Mouse (Mus musculus) ovary, postnatal 36 days (tissue): ENCODE measurements at regions not wholly inside any gene's neighbourhood (a gene's known extent, or its start where the extent isn't known, plus 50 kb on each side); places are given as distances from the start of the nearest gene placed in this dataset.

Source experiments
- DNase-seq: peaks from one replicate; pipeline ENCODE4 v3.0.0; 2022; ENCODE audit warnings: low spot score, mixed read lengths

DNA sequence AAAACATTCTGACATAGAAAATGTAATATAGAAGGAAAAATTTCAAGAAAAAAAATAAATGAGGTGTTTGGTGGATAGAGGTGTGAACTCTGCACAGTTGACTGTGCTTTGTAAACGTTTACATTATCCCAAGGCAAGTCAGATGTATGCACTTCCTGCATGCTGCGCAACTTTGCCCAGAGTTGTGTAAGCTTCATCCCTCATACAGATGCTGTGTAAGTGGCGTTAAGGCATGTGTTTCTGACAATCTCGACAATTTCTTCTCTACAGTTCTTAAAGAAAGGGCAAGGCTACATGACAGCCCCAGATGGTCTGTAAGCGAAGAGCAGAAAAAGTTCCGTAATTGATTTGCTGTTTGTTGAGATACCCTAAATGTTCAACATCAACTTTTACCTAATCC lies 476.6 kb upstream of the Pitx2 start:
- no peak for DNase-seq

DNA sequence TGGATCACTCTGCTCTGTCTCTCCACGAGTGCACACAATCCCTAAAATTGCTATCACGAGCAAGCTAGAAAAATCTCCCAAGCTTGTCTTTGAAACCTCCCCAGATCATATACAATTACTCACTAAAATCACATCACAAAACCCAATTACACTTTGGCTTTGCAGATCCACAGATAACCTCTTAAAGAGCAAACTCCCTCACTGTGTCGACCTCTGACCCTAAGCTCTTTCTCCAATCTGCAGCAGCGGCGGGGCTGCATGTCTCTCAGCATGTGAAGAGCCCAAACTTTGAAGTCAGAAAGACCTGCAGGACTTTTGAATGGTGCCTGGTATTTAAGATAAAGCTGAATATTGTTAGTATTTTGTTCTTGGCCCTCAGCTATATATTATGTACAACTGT lies 479.4 kb upstream of the Pitx2 start:
- no peak for DNase-seq

DNA sequence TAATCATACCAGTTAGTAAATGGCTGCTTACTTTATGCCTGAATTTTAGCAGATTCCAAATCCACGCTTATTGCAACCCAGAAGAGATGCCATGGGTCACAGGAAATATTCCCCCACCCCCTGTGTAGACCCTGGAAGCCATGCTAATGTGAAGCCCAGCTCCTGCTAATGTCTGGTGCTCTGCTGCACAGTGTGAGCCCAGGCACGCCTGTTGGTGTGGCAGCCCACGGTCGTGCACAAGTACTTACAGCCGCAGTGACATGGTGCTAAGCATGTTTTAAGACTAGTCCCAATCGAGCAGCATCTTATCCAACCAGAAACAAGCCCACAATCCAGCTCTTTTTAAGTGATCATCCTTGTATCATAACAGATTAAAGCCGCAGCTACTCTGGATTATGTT lies 480.5 kb upstream of the Pitx2 start:
- DNase-seq, result no peak

GRCm38 (mm10) chr3:128707270-128707669 lies 492.4 kb upstream of the Pitx2 start:
- DNase-seq, result no peak

GRCm38 (mm10) chr3:128668468-128669127 lies 531.1 kb upstream of the Pitx2 start:
- no peak for DNase-seq

GRCm38 (mm10) chr3:128665184-128665583 lies 534.5 kb upstream of the Pitx2 start:
- no peak for DNase-seq

- no peak for DNase-seq
Measured at GRCm38 (mm10) chr3:128636960-128637755, 562.5 kb upstream of the Pitx2 start.

DNA sequence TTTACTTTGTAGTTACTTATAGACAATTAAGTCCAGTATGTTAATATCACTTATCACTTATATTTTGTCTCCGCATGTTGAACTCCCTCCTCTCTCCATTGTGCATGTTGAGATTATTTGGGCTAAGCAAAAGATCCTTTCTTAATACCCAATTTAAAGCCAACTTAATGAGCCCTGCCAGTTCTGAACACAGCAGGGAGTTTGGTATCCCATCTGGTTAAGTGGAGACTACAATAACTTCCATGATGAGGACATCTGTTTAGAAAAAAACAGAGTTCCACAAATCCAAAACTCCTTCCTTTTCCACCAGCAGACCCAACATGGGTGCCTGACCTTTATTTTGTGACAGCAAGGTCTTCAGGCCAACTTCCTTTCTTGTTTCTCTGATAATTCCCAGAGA lies 572.0 kb upstream of the Pitx2 start:
- no peak for DNase-seq

DNA sequence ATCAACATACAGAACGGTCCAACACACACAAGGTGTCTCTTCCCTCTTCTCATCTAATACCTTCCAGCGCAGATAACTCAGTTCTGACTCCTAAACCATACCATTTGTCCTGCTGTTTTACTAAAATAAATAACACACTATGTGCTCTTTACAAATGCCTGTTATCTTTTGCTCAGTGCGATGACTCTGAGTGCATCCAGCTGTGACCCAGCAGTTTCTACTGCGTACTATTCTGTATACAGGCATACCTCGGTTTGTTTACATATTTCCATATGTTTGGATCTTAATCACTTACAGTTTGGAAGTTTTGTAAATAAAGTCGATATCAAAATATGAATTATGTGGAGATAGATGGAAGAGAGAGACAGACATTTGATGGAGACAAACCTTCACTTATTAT lies 583.0 kb upstream of the Pitx2 start:
- no peak for DNase-seq

- DNase-seq, result no peak
Measured at GRCm38 (mm10) chr3:128613657-128614056, 586.0 kb upstream of the Pitx2 start.

DNA sequence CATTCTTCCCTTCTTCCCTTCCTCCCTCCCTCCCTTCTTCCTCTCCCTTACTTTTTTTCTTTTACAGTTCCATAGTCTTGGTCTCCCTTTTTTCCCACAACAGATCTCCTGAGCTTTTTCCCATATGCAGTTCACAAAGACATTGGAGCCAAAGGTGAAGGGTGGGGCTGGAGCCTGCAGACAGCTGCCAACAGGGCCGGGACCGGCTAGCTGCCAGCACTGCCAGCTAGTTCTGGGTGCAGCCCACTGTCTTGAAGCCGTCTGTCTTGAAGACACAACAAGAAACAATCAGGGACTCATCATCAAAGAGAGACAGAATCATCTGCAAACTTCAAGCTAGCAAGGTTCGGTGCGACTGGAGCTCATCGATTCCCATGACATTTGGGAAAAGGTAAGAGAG lies 588.9 kb upstream of the Pitx2 start:
- DNase-seq, result no peak

GRCm38 (mm10) chr3:128608694-128609093 lies 591.0 kb upstream of the Pitx2 start:
- no peak for DNase-seq

DNA sequence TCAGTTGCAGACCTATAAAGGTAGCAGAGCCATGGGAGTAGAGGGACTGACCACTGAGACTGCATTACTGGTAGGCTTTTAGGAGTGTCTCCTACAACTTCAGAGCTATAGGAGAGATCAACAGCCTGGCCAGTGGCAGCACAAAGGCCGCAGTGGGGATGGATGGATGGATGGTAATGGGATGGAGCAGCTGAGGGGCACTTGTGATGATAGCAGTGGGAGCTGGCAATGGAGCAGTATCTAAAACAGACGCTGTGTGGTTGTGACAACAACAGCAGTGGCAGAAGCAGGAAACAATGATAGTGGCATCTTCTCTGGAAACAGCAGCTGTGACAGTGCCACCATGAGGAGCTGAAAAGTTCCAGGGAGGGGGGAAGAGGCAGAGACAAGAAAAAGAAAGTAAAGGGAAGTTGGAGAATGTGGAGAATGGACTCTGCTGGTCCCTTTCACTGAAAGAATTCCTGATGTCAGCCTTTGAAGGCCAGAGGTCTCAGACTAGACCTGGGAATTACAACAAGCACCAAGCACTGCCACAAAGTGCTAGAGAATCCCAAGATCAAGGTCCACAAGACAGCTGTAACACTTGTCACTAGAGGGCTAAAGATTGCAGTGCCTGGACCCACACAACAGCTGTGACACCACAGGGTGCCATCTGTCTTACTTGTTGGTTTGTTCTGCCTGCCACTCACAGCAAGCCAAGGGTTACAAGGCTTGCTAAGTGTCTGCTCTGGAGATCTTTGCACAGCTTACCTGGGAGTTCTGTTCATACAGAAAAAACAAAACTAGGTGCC lies 624.1 kb upstream of the Pitx2 start:
- no peak for DNase-seq

GRCm38 (mm10) chr3:128570551-128570950 lies 629.1 kb upstream of the Pitx2 start:
- DNase-seq, result no peak

DNA sequence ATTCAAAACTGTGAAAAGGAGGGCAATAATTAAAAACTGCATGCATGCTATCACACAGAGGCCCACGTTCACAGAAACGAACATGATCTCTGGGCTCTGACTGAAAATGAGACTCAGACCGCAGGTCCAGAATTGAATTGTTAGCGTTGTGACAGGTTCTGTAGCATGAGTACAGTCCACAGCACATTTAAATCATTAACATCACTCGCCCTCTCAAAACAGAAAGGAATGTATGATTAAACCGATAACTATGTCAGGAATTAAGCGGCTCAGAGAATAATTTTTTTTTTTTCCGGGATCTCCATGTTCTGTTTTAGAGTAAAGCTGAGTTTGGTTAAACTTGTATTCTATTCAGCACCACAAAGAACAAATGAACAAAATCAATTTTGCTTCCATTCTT lies 634.3 kb upstream of the Pitx2 start:
- no peak for DNase-seq

GRCm38 (mm10) chr3:128546416-128547327 lies 650.5 kb upstream of the Fam241a start:
- DNase-seq, result peak; percentile 9

GRCm38 (mm10) chr3:128525427-128525826 lies 629.3 kb upstream of the Fam241a start:
- DNase-seq, result no peak

DNA sequence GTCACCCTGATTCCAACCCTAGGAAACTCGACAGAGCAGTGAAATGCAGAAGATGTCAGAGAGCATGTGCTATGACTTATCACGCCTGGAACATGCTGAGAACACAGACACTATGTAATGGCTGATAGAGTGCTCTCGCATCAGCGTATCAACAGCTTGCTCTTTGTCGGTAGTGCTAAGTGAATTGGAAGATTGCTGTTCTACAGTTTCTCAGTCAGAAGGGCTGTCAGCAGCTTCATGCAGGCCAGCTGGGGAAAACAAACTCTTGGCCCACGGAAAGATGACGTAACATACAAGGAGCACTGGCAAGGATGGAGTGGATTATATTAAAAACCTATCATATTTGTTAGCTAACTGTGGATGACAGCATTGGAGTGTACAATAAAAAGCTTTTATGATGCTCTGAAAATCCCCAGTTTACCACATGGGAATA lies 624.6 kb upstream of the Fam241a start:
- DNase-seq, result no peak

DNA sequence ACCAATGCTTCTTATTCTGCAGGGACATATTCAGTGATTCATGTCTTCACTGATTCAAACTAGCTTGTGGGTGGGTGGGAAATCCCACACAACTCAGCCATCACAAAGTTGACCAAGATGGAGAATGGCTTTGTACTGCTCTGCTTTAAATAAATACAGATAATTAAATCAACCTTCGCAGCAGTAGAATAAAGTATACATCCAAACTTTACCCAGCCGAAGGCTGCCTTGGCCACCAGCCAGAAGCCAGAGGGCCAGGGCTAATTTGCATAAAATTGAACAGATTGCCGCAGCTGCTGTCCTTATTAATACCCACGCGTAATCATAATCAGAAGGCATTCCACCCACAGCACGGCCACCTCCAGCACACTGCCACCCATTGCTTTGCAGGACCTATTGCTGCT lies 623.8 kb upstream of the Fam241a start:
- no peak for DNase-seq

DNA sequence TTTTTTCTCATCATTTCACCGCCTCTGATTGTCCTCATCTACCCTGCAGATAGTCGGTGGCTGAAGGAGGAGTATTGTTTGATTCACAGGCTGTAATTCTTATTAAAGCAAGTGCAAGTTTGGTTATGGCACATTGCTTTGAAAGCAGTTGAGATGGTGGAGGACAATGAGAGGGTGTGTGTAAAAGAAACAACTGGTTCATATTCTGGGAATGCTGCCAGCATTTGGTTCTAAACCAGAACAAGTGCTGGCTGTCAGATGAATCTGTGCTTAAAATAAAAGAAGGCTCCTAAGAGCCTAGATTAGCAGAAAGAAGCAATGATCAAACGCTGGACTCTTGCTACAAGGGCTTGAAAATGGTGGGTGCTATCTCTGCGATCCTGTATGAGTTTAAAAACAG lies 622.7 kb upstream of the Fam241a start:
- DNase-seq, result no peak

DNA sequence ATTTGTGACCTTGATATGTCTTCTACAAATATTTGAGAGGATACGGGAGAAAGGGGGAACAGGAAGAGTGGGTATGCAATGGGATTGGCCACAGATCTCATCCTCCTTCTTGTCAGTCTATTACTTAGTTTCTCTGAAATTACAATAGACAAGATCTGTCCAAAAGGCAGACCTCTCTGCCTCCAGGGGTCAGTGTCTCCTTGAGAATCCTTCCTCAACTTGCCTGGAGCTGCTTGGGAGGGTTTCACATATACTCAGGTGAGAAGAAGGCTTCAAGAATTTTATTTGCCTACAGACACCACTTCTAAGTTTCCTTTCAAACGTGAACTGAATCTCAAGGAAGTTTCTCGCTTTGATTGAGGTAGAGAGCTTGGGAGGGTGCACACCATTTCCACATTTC lies 575.0 kb upstream of the Fam241a start:
- DNase-seq, result no peak

GRCm38 (mm10) chr3:128429706-128430105 lies 533.6 kb upstream of the Fam241a start:
- no peak for DNase-seq
